9 mouse cellular contexts compared by ENCODE assay signal in genomic region chr12:32757441-32758119, GRCm38 (mm10).
DNase-seq lines count a peak whose midpoint lies in the region; ATAC-seq and TF ChIP-seq lines count a peak whose summit lies in the region.
"Had no signal": no experiment of that assay in that cellular context is flagged by ENCODE, and none has a peak within 500 bp of the region (broad histone marks: within the 10 kb centered on the region; RNA-seq: fewer than 3 reads in every experiment).

No protein-coding gene starts in this region.

- H3K27ac ChIP-seq in hindbrain, embryonic 15.5 days (replicated peaks) = no peak overlapping the region
- no peak overlapping the region for H3K27ac ChIP-seq in hindbrain, embryonic 12.5 days
- peak overlapping the region; percentile 11; the same call in 1 of the 2 replicates for H3K27ac ChIP-seq in forebrain, embryonic 16.5 days (ENCODE audit: low read length)
- H3K27ac ChIP-seq in thymus, adult 2 months (ENCODE audit: control insufficient read depth, insufficient read depth, low read length) = no peak overlapping the region
- H3K27ac ChIP-seq: embryonic facial prominence, embryonic 13.5 days had no signal

- intact Hi-C loops in left cerebral cortex, postnatal 4 days (cut with DNase I) = no loop called here

- H3K27me3 ChIP-seq in hindbrain, embryonic 15.5 days = no peaks in the 10 kb centered on the region
- no peaks in the 10 kb centered on the region for H3K27me3 ChIP-seq in hindbrain, embryonic 12.5 days
- no peaks in the 10 kb centered on the region for H3K27me3 ChIP-seq in forebrain, embryonic 16.5 days (replicated peaks; ENCODE audit: control insufficient read depth, insufficient read depth, low read length)
- H3K27me3 ChIP-seq in thymus, adult 2 months (ENCODE audit: control insufficient read depth, insufficient read depth, low read length) = no peaks in the 10 kb centered on the region
- H3K27me3 ChIP-seq: embryonic facial prominence, embryonic 13.5 days had no signal

- H3K36me3 ChIP-seq in hindbrain, embryonic 15.5 days = no peaks in the 10 kb centered on the region
- H3K36me3 ChIP-seq in hindbrain, embryonic 12.5 days = no peaks in the 10 kb centered on the region
- no peaks in the 10 kb centered on the region for H3K36me3 ChIP-seq in forebrain, embryonic 16.5 days (ENCODE audit: control insufficient read depth, insufficient read depth)
- H3K36me3 ChIP-seq in thymus, adult 2 months (ENCODE audit: control insufficient read depth, insufficient read depth, low read length) = no peaks in the 10 kb centered on the region
- H3K36me3 ChIP-seq: embryonic facial prominence, embryonic 13.5 days had no signal

- no peak overlapping the region for H3K9ac ChIP-seq in hindbrain, embryonic 15.5 days
- H3K9ac ChIP-seq in hindbrain, embryonic 12.5 days = no peak overlapping the region
- H3K9ac ChIP-seq in forebrain, embryonic 16.5 days (replicated peaks; ENCODE audit: low read depth, low read length) = no peak overlapping the region
- H3K9ac ChIP-seq: embryonic facial prominence, embryonic 13.5 days had no signal

- 64% methylated on average over 2 of the region's 2 CpGs for WGBS in hindbrain, embryonic 15.5 days
- 83% methylated on average over 2 of the region's 2 CpGs for WGBS in hindbrain, embryonic 12.5 days
- 26% methylated on average over 2 of the region's 2 CpGs for WGBS in forebrain, embryonic 16.5 days
- WGBS in thymus, adult 2 months = 95% methylated on average over 2 of the region's 2 CpGs

- H3K4me1 ChIP-seq in hindbrain, embryonic 15.5 days (replicated peaks) = no peaks in the 10 kb centered on the region
- H3K4me1 ChIP-seq in hindbrain, embryonic 12.5 days = no peaks in the 10 kb centered on the region
- H3K4me1 ChIP-seq in forebrain, embryonic 16.5 days (replicated peaks; ENCODE audit: control insufficient read depth, insufficient read depth, low read length) = peaks cover 4% of the 10 kb centered on the region; the same call in 1 of the 2 replicates
- no peaks in the 10 kb centered on the region for H3K4me1 ChIP-seq in thymus, adult 2 months (replicated peaks; ENCODE audit: control insufficient read depth, insufficient read depth, low read length)
- H3K4me1 ChIP-seq: embryonic facial prominence, embryonic 13.5 days had no signal

- no peak for TF ChIP-seq CTCF in thymus, adult 2 months (IDR thresholded peaks at IDR 0.05; ENCODE audit: borderline replicate concordance, control insufficient read depth, extremely low read depth, insufficient read depth, low read length, poor library complexity)

- H3K9me3 ChIP-seq in hindbrain, embryonic 15.5 days = no peaks in the 10 kb centered on the region
- no peaks in the 10 kb centered on the region for H3K9me3 ChIP-seq in hindbrain, embryonic 12.5 days (replicated peaks)
- H3K9me3 ChIP-seq in forebrain, embryonic 16.5 days (ENCODE audit: control insufficient read depth, low read length) = no peaks in the 10 kb centered on the region
- H3K9me3 ChIP-seq: embryonic facial prominence, embryonic 13.5 days had no signal

- no peak overlapping the region for H3K4me3 ChIP-seq in hindbrain, embryonic 15.5 days
- H3K4me3 ChIP-seq in hindbrain, embryonic 12.5 days = no peak overlapping the region
- no peak overlapping the region for H3K4me3 ChIP-seq in forebrain, embryonic 16.5 days (replicated peaks; ENCODE audit: low read length)
- no peak overlapping the region for H3K4me3 ChIP-seq in thymus, adult 2 months (ENCODE audit: control insufficient read depth, insufficient read depth, low read length)
- H3K4me3 ChIP-seq: embryonic facial prominence, embryonic 13.5 days had no signal

- TF ChIP-seq POLR2A in thymus, adult 2 months (IDR thresholded peaks at IDR 0.05; ENCODE audit: control insufficient read depth, extremely low read depth, insufficient read depth, low read length, poor library complexity) = no peak

- H3K4me2 ChIP-seq in hindbrain, embryonic 15.5 days = no peak overlapping the region
- no peak overlapping the region for H3K4me2 ChIP-seq in hindbrain, embryonic 12.5 days (replicated peaks)
- no peak overlapping the region for H3K4me2 ChIP-seq in forebrain, embryonic 16.5 days (ENCODE audit: low read length)
- H3K4me2 ChIP-seq: embryonic facial prominence, embryonic 13.5 days had no signal

- 0 out of 2 replicates have a peak, but pooled peaks have one; percentile 30 for ATAC-seq in hindbrain, embryonic 15.5 days (ENCODE audit: low FRiP score, low read depth)
- ATAC-seq in hindbrain, embryonic 12.5 days (ENCODE audit: low FRiP score) = no peak
- peak; percentile 92 for ATAC-seq in forebrain, embryonic 16.5 days

- DNase-seq in cerebellum, adult 11 months = peak; percentile 88
- DNase-seq in left cerebral cortex, postnatal 4 days = peak; percentile 76
- no peak for DNase-seq in thymus, adult 2 months
- no peak for DNase-seq in urinary bladder, postnatal 14 days (ENCODE audit: low spot score)
- no peak for DNase-seq in adrenal gland, postnatal 4 days (ENCODE audit: low spot score in 2 of 2)

Comparison
In these comparisons a context has a peak if more than half of its experiments do, and no peak if none do; other contexts are left out.
1. DNase-seq: peak in cerebellum, adult 11 months (single experiment) and left cerebral cortex, postnatal 4 days (single experiment); none in thymus, adult 2 months (single experiment), urinary bladder, postnatal 14 days (single experiment) and adrenal gland, postnatal 4 days (0 of 2).